ENCODE assay signal across 16 mouse cellular contexts in the genomic region with DNA sequence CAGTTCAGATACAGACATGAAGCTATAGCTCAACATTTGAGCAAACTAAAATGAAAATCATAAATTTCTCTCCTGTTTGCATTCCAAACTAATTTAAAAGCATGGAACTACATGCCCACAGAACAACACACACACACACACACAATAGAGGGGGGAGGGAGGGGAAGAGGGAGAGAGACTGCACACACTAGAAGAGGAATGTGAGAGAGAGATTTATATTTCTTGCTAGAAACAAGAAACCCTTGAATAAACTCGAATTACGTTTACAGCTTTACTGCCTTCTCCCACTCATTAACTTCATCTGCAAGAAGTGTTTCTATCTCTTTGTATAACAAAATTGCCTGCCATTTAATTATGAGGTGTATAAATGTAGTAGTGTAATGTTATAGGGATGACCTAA.
"Had no signal": no experiment of that assay in that cellular context is flagged by ENCODE, and none has a peak within 500 bp of the region (broad histone marks: within the 10 kb centered on the region; RNA-seq: fewer than 3 reads in every experiment).

No protein-coding gene starts in this region.

- H3K4me1 ChIP-seq: neural tube, embryonic 13.5 days; neural tube, embryonic 15.5 days; stomach, embryonic 15.5 days had no signal

- H3K4me3 ChIP-seq: neural tube, embryonic 13.5 days; neural tube, embryonic 15.5 days; stomach, embryonic 15.5 days had no signal

- H3K9me3 ChIP-seq: neural tube, embryonic 13.5 days; neural tube, embryonic 15.5 days; stomach, embryonic 15.5 days had no signal

- H3K36me3 ChIP-seq: neural tube, embryonic 13.5 days; neural tube, embryonic 15.5 days; stomach, embryonic 15.5 days had no signal

- DNase-seq: retina, postnatal 1 day; right cerebral cortex, adult 18-20 months; right cerebral cortex, postnatal 14 days; right cerebral cortex, postnatal 25 days; right cerebral cortex, postnatal 4 days; spleen, adult 18-20 months; thymus, adult 18-20 months; thymus, adult 2 months; thymus, postnatal 14 days; thymus, postnatal 25 days; thymus, postnatal 36 days; thymus, postnatal 4 days had no signal

- H3K27ac ChIP-seq: neural tube, embryonic 13.5 days; neural tube, embryonic 15.5 days; stomach, embryonic 15.5 days; stomach, postnatal 0 days had no signal

- H3K27me3 ChIP-seq: neural tube, embryonic 13.5 days; neural tube, embryonic 15.5 days; stomach, embryonic 15.5 days had no signal

- H3K9ac ChIP-seq: neural tube, embryonic 13.5 days; neural tube, embryonic 15.5 days; stomach, embryonic 15.5 days had no signal

- H3K4me2 ChIP-seq: neural tube, embryonic 13.5 days; neural tube, embryonic 15.5 days; stomach, embryonic 15.5 days had no signal
